Mouse (Mus musculus) common myeloid progenitor, adult 5-6 weeks (primary cell): ENCODE measurements around the gene Fpr1. TPM values are rescaled to one million over a fixed set of nuclear protein-coding genes. Genes with fewer than 3 reads are reported as not detected.
"Not testable (repeated sequence)": the region's sequence is repeated elsewhere in the genome, so short reads cannot be mapped to it uniquely, and the experiment has no call there.

Source experiments
- ATAC-seq: replicated peaks from 2 replicates; pipeline ENCODE4 v1.8.0; 2016; ENCODE audit warnings: low read depth, mild to moderate bottlenecking, moderate TSS enrichment, inconsistent platforms; ENCODE audit not compliant: poor library complexity, severe bottlenecking
- total RNA-seq: library from RNA; stranded (forward); fragments of 200-1000, 187-1606 nt; gene quantifications from 2 replicates; pipeline ENCODE4 v1.2.3, GENCODE M21; 2017

Gene Fpr1
- total RNA-seq: 0.69 TPM in 1 of 2 replicates, not detected in the other

GRCm38 (mm10) chr17:17883840-17884239 lies at the start of gene Fpr1:
Gene Fpr1, minus strand, starts transcription at chr17:17883940.
- no peak for ATAC-seq

GRCm38 (mm10) chr17:17917782-17918181 lies 34.0 kb upstream of the Fpr1 start:
- ATAC-seq: no peak

GRCm38 (mm10) chr17:17917376-17917775 lies 33.6 kb upstream of the Fpr1 start:
- no peak for ATAC-seq

GRCm38 (mm10) chr17:17912618-17913017 lies 28.9 kb upstream of the Fpr1 start:
- not testable (repeated sequence) for ATAC-seq

- peak; percentile 98 for ATAC-seq
These were observed 26.1 kb upstream of the Fpr1 start for GRCm38 (mm10) chr17:17909636-17910421.

GRCm38 (mm10) chr17:17900768-17901167 lies 17.0 kb upstream of the Fpr1 start:
- peak; percentile 92 for ATAC-seq

- ATAC-seq: no peak
These were observed 15.5 kb upstream of the Fpr1 start for GRCm38 (mm10) chr17:17899268-17899667.

GRCm38 (mm10) chr17:17896039-17896438 lies 12.3 kb upstream of the Fpr1 start:
- peak; percentile 74 for ATAC-seq

- ATAC-seq: peak; percentile 53
These were observed 6.1 kb upstream of the Fpr1 start for GRCm38 (mm10) chr17:17889732-17890425.

- no peak for ATAC-seq
These were observed 4.1 kb upstream of the Fpr1 start, which contains the start of the genes Fpr2 and Fpr3 for GRCm38 (mm10) chr17:17887774-17888248. Gene Fpr2, plus strand, starts transcription at chr17:17887824. Gene Fpr3, plus strand, starts transcription at chr17:17887852.

- no peak for ATAC-seq
These were observed 1.1 kb downstream of the Fpr1 start for GRCm38 (mm10) chr17:17882672-17883071.

GRCm38 (mm10) chr17:17879347-17879746 lies 4.4 kb downstream of the Fpr1 start:
- 0 out of 2 replicates have a peak, but pooled peaks have one; percentile 42 for ATAC-seq

- peak; percentile 87 for ATAC-seq
These were observed 12.0 kb downstream of the Fpr1 start for GRCm38 (mm10) chr17:17871697-17872096.

- ATAC-seq: peak; percentile 56
These were observed 12.7 kb downstream of the Fpr1 start for GRCm38 (mm10) chr17:17870892-17871550.

GRCm38 (mm10) chr17:17866801-17867469 lies 16.8 kb downstream of the Fpr1 start:
- ATAC-seq: no peak

- peak; percentile 92 for ATAC-seq
These were observed 18.6 kb downstream of the Fpr1 start for GRCm38 (mm10) chr17:17865168-17865567.

GRCm38 (mm10) chr17:17862360-17862759 lies 21.4 kb downstream of the Fpr1 start:
- no peak for ATAC-seq

- peak; percentile 88 for ATAC-seq
These were observed 23.6 kb downstream of the Fpr1 start for GRCm38 (mm10) chr17:17860110-17860509.

GRCm38 (mm10) chr17:17857446-17857845 lies 26.3 kb downstream of the Fpr1 start:
- no peak for ATAC-seq

- no peak for ATAC-seq
These were observed 27.1 kb downstream of the Fpr1 start for GRCm38 (mm10) chr17:17856612-17857011.
